Mouse (Mus musculus): ENCODE data around the gene Stxbp2.

Stxbp2 gene

GRCm38 (mm10) chr8:3682435-3682834 lies 51.7 kb downstream of the Stxbp2 start:
- DNase-seq (ENCODE audit: low spot score in 2 of 2): no peak

- DNase-seq (ENCODE audit: low spot score in 2 of 2): no peak
Observed at GRCm38 (mm10) chr8:3683408-3684176, 52.8 kb downstream of the Stxbp2 start.

- DNase-seq (ENCODE audit: low spot score in 2 of 2): no peak
Observed at GRCm38 (mm10) chr8:3684530-3684929, 53.8 kb downstream of the Stxbp2 start.

GRCm38 (mm10) chr8:3685422-3685821 lies 54.7 kb downstream of the Stxbp2 start:
- no peak for DNase-seq (ENCODE audit: low spot score in 2 of 2)

GRCm38 (mm10) chr8:3687537-3687936 lies 56.8 kb downstream of the Stxbp2 start:
- DNase-seq (ENCODE audit: low spot score in 2 of 2): no peak

- no peak for DNase-seq (ENCODE audit: low spot score in 2 of 2)
Observed at GRCm38 (mm10) chr8:3690774-3691173, 60.0 kb downstream of the Stxbp2 start.

Measured in urinary bladder, postnatal 36 days (tissue).